Mouse (Mus musculus): Measurements from ENCODE around the gene Gli3. TPM values are rescaled to one million over a fixed set of nuclear protein-coding genes. Genes with fewer than 3 reads are reported as not detected.

The Gli3 gene
- polyA plus RNA-seq, 2 experiments, result 0.21 to 0.44 TPM

DNA sequence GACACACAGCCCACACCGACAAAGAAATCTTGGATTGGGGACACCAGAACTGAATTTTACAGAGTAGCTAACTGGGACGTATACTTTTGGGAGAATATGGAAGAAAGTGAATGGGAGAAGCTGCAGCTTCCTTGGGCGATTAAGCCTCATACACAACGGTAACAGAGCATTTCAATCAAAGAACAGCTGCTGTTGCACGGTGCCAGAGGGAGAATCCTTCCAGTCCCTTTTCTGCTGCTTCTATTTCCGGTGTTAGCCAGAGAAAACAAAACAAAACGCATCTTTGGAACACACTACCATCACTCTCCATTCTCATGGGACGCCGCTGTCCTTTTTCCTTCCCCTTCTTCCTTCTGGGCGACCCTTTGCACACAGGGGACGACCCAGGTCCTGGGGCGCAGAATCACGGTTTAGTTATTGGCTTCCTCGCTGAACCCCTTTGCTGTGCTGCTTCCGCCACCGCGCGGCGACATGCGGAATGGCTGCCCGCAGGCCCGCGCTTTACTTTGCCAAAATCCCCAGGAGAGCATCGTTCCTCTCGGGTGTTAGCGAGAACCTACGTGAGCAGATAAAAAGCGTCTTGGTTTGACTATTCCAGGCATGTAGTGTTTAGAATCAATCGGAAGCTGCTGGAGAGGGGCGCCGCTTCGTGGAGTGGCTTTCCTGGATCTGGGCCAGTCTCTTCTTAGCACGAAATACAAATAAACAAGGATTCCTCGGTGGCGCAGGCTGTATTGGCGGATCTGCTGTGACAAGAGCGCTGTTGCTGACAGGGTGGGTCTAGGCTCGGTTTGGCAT lies 296.0 kb downstream of the Gli3 start:
- Histone ChIP-seq H3K4me2 (ENCODE audit: low read depth) (peak overlapping the region; percentile 25), H3K9ac (replicated peaks) (no peak overlapping the region), H3K9me3 (ENCODE audit: control insufficient read depth, low read length) (no peaks in the 10 kb centered on the region), H3K4me3 (ENCODE audit: insufficient read depth in 1 of 2, low read depth in 2 of 2, low read length in 2 of 2) (peak overlapping the region in 1 of 2 experiments; percentile 24; a peak in 1 of 4 replicates), H3K4me1 (replicated peaks; ENCODE audit: control insufficient read depth in 2 of 2, insufficient read depth in 2 of 2, low read length in 1 of 2) (peaks cover 0 to 5% of the 10 kb centered on the region in 2 experiments; a peak in 2 of 4 replicates), H3K27ac (no peak overlapping the region), H3K36me3 (replicated peaks; ENCODE audit: control insufficient read depth, insufficient read depth, low read depth) (no peaks in the 10 kb centered on the region), H3K27me3 (ENCODE audit: control insufficient read depth, insufficient read depth, low read length) (no peaks in the 10 kb centered on the region)
- DNase-seq (ENCODE audit: low read depth in 3 of 3, low spot score in 3 of 3) (peak in 2 of 3 experiments; percentile 14 to 15), ATAC-seq (ENCODE audit: insufficient read depth) (peak; percentile 43; the same call in 1 of the 2 replicates)
- TF ChIP-seq CTCF (IDR thresholded peaks at IDR 0.05; ENCODE audit: low read depth) (peak; percentile 87), EP300 (IDR thresholded peaks at IDR 0.05; ENCODE audit: low read depth) (no peak)
- WGBS (ENCODE audit: insufficient replicate concordance), result 5% methylated on average over 38 of the region's 38 CpGs

DNA sequence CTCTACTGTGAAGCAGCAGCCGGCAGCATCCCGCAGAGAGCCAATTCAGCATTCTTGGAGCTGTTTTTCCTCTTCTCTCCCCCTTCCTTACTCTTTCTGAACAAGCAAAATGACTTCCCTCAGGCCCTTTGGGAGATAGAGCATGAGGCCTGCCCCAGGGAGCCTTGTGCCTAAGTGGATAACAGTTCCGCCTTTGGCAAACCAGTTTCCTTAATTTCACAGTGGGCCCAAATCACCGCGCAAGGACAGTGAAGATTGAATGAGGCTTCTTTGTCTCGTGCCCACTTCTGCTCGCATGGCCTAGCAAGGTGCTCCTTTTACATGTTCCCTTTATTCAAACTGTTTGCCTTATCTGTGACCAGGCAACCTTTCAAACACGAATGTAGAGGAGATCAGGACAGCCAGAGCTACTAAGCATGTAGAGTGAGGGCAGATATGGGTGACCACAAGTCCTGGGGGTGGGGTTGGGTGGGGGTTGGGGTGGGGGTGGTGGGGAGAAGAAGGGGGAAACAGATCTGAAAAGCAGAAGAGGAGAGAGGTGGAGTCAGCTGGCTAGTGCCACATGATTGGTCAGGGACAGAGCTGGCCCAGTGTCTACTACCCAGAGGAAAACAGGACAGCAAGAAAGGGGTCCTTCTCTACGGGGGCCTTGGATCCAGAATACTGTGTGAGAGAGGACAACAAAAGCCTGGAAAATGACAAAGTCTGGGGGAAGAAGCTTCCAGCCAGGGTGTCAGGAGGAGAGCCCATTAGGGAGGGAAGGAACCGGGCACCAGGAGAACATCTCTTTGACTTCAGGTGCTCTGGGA lies 296.8 kb downstream of the Gli3 start:
- Histone ChIP-seq H3K9me3 (ENCODE audit: control insufficient read depth, low read length) (no peaks in the 10 kb centered on the region), H3K27ac (no peak overlapping the region), H3K4me2 (ENCODE audit: low read depth) (peak overlapping the region; percentile 25), H3K9ac (replicated peaks) (no peak overlapping the region), H3K4me1 (replicated peaks; ENCODE audit: control insufficient read depth in 2 of 2, insufficient read depth in 2 of 2, low read length in 1 of 2) (peaks cover 0 to 5% of the 10 kb centered on the region in 2 experiments; a peak in 2 of 4 replicates), H3K36me3 (replicated peaks; ENCODE audit: control insufficient read depth, insufficient read depth, low read depth) (no peaks in the 10 kb centered on the region), H3K4me3 (ENCODE audit: insufficient read depth in 1 of 2, low read depth in 2 of 2, low read length in 2 of 2) (peak overlapping the region in 1 of 2 experiments; percentile 24; a peak in 1 of 4 replicates), H3K27me3 (ENCODE audit: control insufficient read depth, insufficient read depth, low read length) (no peaks in the 10 kb centered on the region)
- WGBS (ENCODE audit: insufficient replicate concordance), result 10% methylated on average over 10 of the region's 10 CpGs
- ATAC-seq (ENCODE audit: insufficient read depth), result peak; percentile 56; the same call in 1 of the 2 replicates
- no peak for DNase-seq (ENCODE audit: low read depth in 3 of 3, low spot score in 3 of 3)
- TF ChIP-seq CTCF (IDR thresholded peaks at IDR 0.05; ENCODE audit: low read depth) (no peak), EP300 (IDR thresholded peaks at IDR 0.05; ENCODE audit: low read depth) (no peak)

DNA sequence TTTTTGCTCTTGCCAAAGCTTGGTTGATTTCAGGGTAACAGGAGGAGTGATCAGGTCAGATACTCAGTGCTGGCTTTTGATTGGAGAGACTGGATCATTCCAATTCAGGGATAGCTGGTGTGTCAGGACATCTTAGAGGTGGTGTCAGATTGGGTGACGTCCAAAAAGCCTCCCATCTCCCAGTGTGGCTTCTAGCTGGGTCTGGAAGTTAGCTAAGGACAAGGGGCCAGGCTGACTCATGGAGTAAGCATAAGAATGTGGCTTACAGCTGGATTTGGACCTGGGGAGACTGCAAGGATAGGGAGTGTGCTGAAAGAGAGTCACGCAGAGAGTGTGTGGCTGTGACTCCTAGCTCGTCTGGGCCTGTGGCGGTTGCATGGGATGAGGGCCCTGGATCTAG lies 299.3 kb downstream of the Gli3 start:
- Histone ChIP-seq H3K27ac (no peak overlapping the region), H3K9ac (replicated peaks) (no peak overlapping the region), H3K4me3 (ENCODE audit: insufficient read depth in 1 of 2, low read depth in 2 of 2, low read length in 2 of 2) (no peak overlapping the region), H3K27me3 (ENCODE audit: control insufficient read depth, insufficient read depth, low read length) (no peaks in the 10 kb centered on the region), H3K9me3 (ENCODE audit: control insufficient read depth, low read length) (no peaks in the 10 kb centered on the region), H3K4me1 (replicated peaks; ENCODE audit: control insufficient read depth in 2 of 2, insufficient read depth in 2 of 2, low read length in 1 of 2) (peaks cover 0 to 5% of the 10 kb centered on the region in 2 experiments; a peak in 2 of 4 replicates), H3K36me3 (replicated peaks; ENCODE audit: control insufficient read depth, insufficient read depth, low read depth) (no peaks in the 10 kb centered on the region), H3K4me2 (ENCODE audit: low read depth) (no peak overlapping the region)
- TF ChIP-seq EP300 (IDR thresholded peaks at IDR 0.05; ENCODE audit: low read depth), result no peak
- TF ChIP-seq CTCF (IDR thresholded peaks at IDR 0.05; ENCODE audit: low read depth), result no peak
- ATAC-seq (ENCODE audit: insufficient read depth) (no peak), DNase-seq (ENCODE audit: low read depth in 3 of 3, low spot score in 3 of 3) (no peak)
- WGBS (ENCODE audit: insufficient replicate concordance), result 69% methylated on average over 4 of the region's 4 CpGs

DNA sequence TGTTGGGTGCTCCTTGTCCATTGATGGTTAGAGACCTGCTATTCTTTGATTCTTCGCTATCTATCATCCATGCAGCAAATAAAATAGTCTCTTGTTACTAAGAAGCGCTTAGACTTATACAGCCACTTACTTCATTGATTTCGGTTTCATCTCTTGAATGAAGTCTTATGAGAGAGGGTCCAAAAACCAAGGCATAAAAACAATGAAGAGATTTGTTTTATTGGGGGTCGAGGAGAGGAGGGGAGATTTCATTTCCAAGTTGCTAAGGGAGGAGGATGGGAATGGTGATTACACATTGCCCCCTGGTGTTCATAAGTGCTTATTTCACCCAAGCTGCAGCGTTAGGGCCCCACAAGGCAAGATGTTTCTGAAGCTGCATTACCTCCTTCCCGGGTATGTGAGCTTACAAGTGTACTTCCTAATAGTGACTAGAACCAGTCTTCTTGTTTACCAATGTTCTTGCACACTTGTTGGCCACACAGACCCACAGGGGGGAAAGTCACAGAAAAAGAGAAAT lies 299.9 kb downstream of the Gli3 start:
- H3K9ac ChIP-seq (replicated peaks), result no peak overlapping the region
- DNase-seq (ENCODE audit: low read depth in 3 of 3, low spot score in 3 of 3) (no peak), ATAC-seq (ENCODE audit: insufficient read depth) (no peak)
- H3K4me1 ChIP-seq (replicated peaks; ENCODE audit: control insufficient read depth in 2 of 2, insufficient read depth in 2 of 2, low read length in 1 of 2), result peaks cover 0 to 5% of the 10 kb centered on the region in 2 experiments; a peak in 2 of 4 replicates
- H3K27me3 ChIP-seq (ENCODE audit: control insufficient read depth, insufficient read depth, low read length), result no peaks in the 10 kb centered on the region
- H3K9me3 ChIP-seq (ENCODE audit: control insufficient read depth, low read length), result no peaks in the 10 kb centered on the region
- H3K27ac ChIP-seq, result no peak overlapping the region
- H3K36me3 ChIP-seq (replicated peaks; ENCODE audit: control insufficient read depth, insufficient read depth, low read depth), result no peaks in the 10 kb centered on the region
- H3K4me3 ChIP-seq (ENCODE audit: insufficient read depth in 1 of 2, low read depth in 2 of 2, low read length in 2 of 2), result no peak overlapping the region
- TF ChIP-seq CTCF (IDR thresholded peaks at IDR 0.05; ENCODE audit: low read depth), result peak; percentile 62
- no peak for TF ChIP-seq EP300 (IDR thresholded peaks at IDR 0.05; ENCODE audit: low read depth)
- 35% methylated on average over 6 of the region's 6 CpGs for WGBS (ENCODE audit: insufficient replicate concordance)
- no peak overlapping the region for H3K4me2 ChIP-seq (ENCODE audit: low read depth)

Data from liver, embryonic 14.5 days (tissue).